Mouse (Mus musculus): Measurements from ENCODE around the gene Abraxas2. TPM values are rescaled to one million over a fixed set of nuclear protein-coding genes. Genes with fewer than 3 reads are reported as not detected.

The Abraxas2 gene
- total RNA-seq, 2 experiments from 2014 or later: 35.8 to 36.1 TPM

- DNase-seq: no peak
These were observed 5.7 kb upstream of the Abraxas2 start for GRCm38 (mm10) chr7:132853361-132853760.

GRCm38 (mm10) chr7:132853946-132854345 lies 5.1 kb upstream of the Abraxas2 start:
- DNase-seq: no peak

- no peak for DNase-seq
These were observed 2.9 kb upstream of the Abraxas2 start for GRCm38 (mm10) chr7:132856083-132856482.

- DNase-seq: no peak
These were observed 899 bp upstream of the Abraxas2 start for GRCm38 (mm10) chr7:132858043-132858608.

GRCm38 (mm10) chr7:132866316-132866715 lies 7.3 kb downstream of the Abraxas2 start:
- DNase-seq: no peak

GRCm38 (mm10) chr7:132873043-132873442 lies 14.0 kb downstream of the Abraxas2 start:
- no peak for DNase-seq

GRCm38 (mm10) chr7:132875391-132876086 lies 16.5 kb downstream of the Abraxas2 start:
- no peak for DNase-seq

GRCm38 (mm10) chr7:132880276-132880675 lies 21.3 kb downstream of the Abraxas2 start:
- DNase-seq: no peak

GRCm38 (mm10) chr7:132882343-132882742 lies 23.3 kb downstream of the Abraxas2 start:
- DNase-seq: no peak

GRCm38 (mm10) chr7:132884031-132884430 lies 25.0 kb downstream of the Abraxas2 start:
- DNase-seq: no peak

GRCm38 (mm10) chr7:132887019-132887804 lies 28.2 kb downstream of the Abraxas2 start:
- DNase-seq: no peak

- no peak for DNase-seq
These were observed 29.0 kb downstream of the Abraxas2 start for GRCm38 (mm10) chr7:132888052-132888451.

GRCm38 (mm10) chr7:132888518-132889249 lies 29.7 kb downstream of the Abraxas2 start:
- DNase-seq: no peak

- no peak for DNase-seq
These were observed 30.7 kb downstream of the Abraxas2 start for GRCm38 (mm10) chr7:132889691-132890090.

- no peak for DNase-seq
These were observed 31.2 kb downstream of the Abraxas2 start for GRCm38 (mm10) chr7:132890201-132890600.

GRCm38 (mm10) chr7:132891561-132892310 lies 32.7 kb downstream of the Abraxas2 start:
- DNase-seq: peak in 1 of 2 experiments; percentile 10

GRCm38 (mm10) chr7:132892311-132892661 lies 33.3 kb downstream of the Abraxas2 start:
- DNase-seq: no peak

GRCm38 (mm10) chr7:132892806-132893205 lies 33.8 kb downstream of the Abraxas2 start:
- no peak for DNase-seq

- no peak for DNase-seq
These were observed 34.3 kb downstream of the Abraxas2 start for GRCm38 (mm10) chr7:132893336-132893735.

GRCm38 (mm10) chr7:132894841-132895555 lies 36.0 kb downstream of the Abraxas2 start:
- DNase-seq: peak; percentile 80

GRCm38 (mm10) chr7:132896206-132896815 lies 37.3 kb downstream of the Abraxas2 start:
- peak; percentile 58 to 71 for DNase-seq
